Mouse (Mus musculus) hindbrain, embryonic 10.5 days (tissue): ENCODE measurements around the gene Shisa4. TPM values are rescaled to one million over a fixed set of nuclear protein-coding genes. Genes with fewer than 3 reads are reported as not detected.

Experiments used
- DNase-seq: peaks from one replicate; pipeline ENCODE4 v3.0.0-alpha.2; 2017; ENCODE audit warnings: low spot score
- H3K27ac ChIP-seq: fragments of 300-500 bp; sonication (generic); 2 replicates; pipeline ENCODE4 v1.5.1; 2016; ENCODE audit warnings: mild to moderate bottlenecking, moderate library complexity
- H3K27me3 ChIP-seq: fragments of 300-500 bp; sonication (generic); 2 replicates; pipeline ENCODE4 v1.6.1; 2016; ENCODE audit warnings: mild to moderate bottlenecking; ENCODE audit not compliant: poor library complexity, insufficient read depth, severe bottlenecking
- H3K36me3 ChIP-seq: fragments of 300-500 bp; sonication (generic); 2 replicates; pipeline ENCODE4 v1.6.1; 2016; ENCODE audit warnings: mild to moderate bottlenecking, moderate library complexity
- H3K4me1 ChIP-seq: fragments of 300-500 bp; sonication (generic); replicated peaks from 2 replicates; pipeline ENCODE4 v1.6.1; 2016; ENCODE audit warnings: mild to moderate bottlenecking
- H3K4me3 ChIP-seq: fragments of 300-500 bp; sonication (generic); 2 replicates; pipeline ENCODE4 v1.5.1; 2016; ENCODE audit warnings: mild to moderate bottlenecking, moderate library complexity
- H3K9me3 ChIP-seq: fragments of 300-500 bp; sonication (generic); 2 replicates; pipeline ENCODE4 v1.6.1; 2016; ENCODE audit warnings: mild to moderate bottlenecking, moderate library complexity
- WGBS: fragments of 180-500 bp; shearing (Covaris S2); methylation state at CpG from one replicate; pipeline ENCODE4 v1.1.7; 2016; 5-methylcytosine and 5-hydroxymethylcytosine counted together
- polyA plus RNA-seq: library from polyadenylated mRNA; unstranded; fragments of >200 nt; fragmentation: Nextera tagmentation; extraction: Ambion mirVana; gene quantifications from 2 replicates; pipeline ENCODE4 v1.2.1, GENCODE M21; 2016

Gene Shisa4
- polyA plus RNA-seq, 1 experiment from 2014 or later: 72.2 TPM

- WGBS: 32% methylated on average over 2 of the region's 2 CpGs
- no peaks in the 10 kb centered on the region for H3K27me3 ChIP-seq
- H3K4me3 ChIP-seq: no peak overlapping the region
- H3K36me3 ChIP-seq: no peaks in the 10 kb centered on the region
- no peak for DNase-seq
- H3K9me3 ChIP-seq: 0 out of 2 replicates have a peak, but pooled peaks cover 3% of the 10 kb centered on the region
- H3K27ac ChIP-seq: no peak overlapping the region
- H3K4me1 ChIP-seq: peaks cover 10% of the 10 kb centered on the region; the same call in 1 of the 2 replicates
Observed at GRCm38 (mm10) chr1:135359071-135359470, 16.0 kb downstream of the Shisa4 start.

GRCm38 (mm10) chr1:135351953-135352352, 23.1 kb downstream of the Shisa4 start:
- Histone ChIP-seq H3K27ac (no peak overlapping the region), H3K4me3 (no peak overlapping the region), H3K9me3 (no peaks in the 10 kb centered on the region), H3K27me3 (no peaks in the 10 kb centered on the region), H3K36me3 (no peaks in the 10 kb centered on the region), H3K4me1 (peaks cover 6% of the 10 kb centered on the region)
- WGBS: 81% methylated on average over 3 of the region's 3 CpGs
- DNase-seq: no peak

- H3K36me3 ChIP-seq: no peaks in the 10 kb centered on the region
- WGBS: 64% methylated on average over 4 of the region's 4 CpGs
- 0 out of 2 replicates have a peak overlapping the region, but pooled peaks have one; percentile 9 for H3K27ac ChIP-seq
- no peaks in the 10 kb centered on the region for H3K9me3 ChIP-seq
- H3K4me1 ChIP-seq: peaks cover 10% of the 10 kb centered on the region
- no peak for DNase-seq
- no peak overlapping the region for H3K4me3 ChIP-seq
- H3K27me3 ChIP-seq: no peaks in the 10 kb centered on the region
Observed at GRCm38 (mm10) chr1:135347498-135348169, 27.4 kb downstream of the Shisa4 start.

- DNase-seq: no peak
- H3K27me3 ChIP-seq: no peaks in the 10 kb centered on the region
- H3K4me1 ChIP-seq: peaks cover 10% of the 10 kb centered on the region
- WGBS: 57% methylated on average over 3 of the region's 3 CpGs
- no peak overlapping the region for H3K4me3 ChIP-seq
- no peak overlapping the region for H3K27ac ChIP-seq
- H3K9me3 ChIP-seq: no peaks in the 10 kb centered on the region
- no peaks in the 10 kb centered on the region for H3K36me3 ChIP-seq
Observed at GRCm38 (mm10) chr1:135346891-135347290, 28.1 kb downstream of the Shisa4 start.

GRCm38 (mm10) chr1:135344026-135344425, 31.0 kb downstream of the Shisa4 start:
- peak overlapping the region; percentile 45 for H3K27ac ChIP-seq
- H3K4me3 ChIP-seq: no peak overlapping the region
- H3K4me1 ChIP-seq: peaks cover 10% of the 10 kb centered on the region
- DNase-seq: no peak
- WGBS: 59% methylated on average over 4 of the region's 4 CpGs
- H3K9me3 ChIP-seq: no peaks in the 10 kb centered on the region
- H3K27me3 ChIP-seq: no peaks in the 10 kb centered on the region
- H3K36me3 ChIP-seq: no peaks in the 10 kb centered on the region

GRCm38 (mm10) chr1:135341947-135342346, 33.1 kb downstream of the Shisa4 start:
- H3K9me3 ChIP-seq: no peaks in the 10 kb centered on the region
- peaks cover 4% of the 10 kb centered on the region for H3K4me1 ChIP-seq
- no peak overlapping the region for H3K27ac ChIP-seq
- WGBS: 73% methylated on average over 8 of the region's 8 CpGs
- no peak for DNase-seq
- H3K36me3 ChIP-seq: no peaks in the 10 kb centered on the region
- H3K4me3 ChIP-seq: no peak overlapping the region
- no peaks in the 10 kb centered on the region for H3K27me3 ChIP-seq

- Histone ChIP-seq H3K4me3 (no peak overlapping the region), H3K27me3 (no peaks in the 10 kb centered on the region), H3K36me3 (no peaks in the 10 kb centered on the region), H3K27ac (no peak overlapping the region), H3K9me3 (no peaks in the 10 kb centered on the region), H3K4me1 (peaks cover 11% of the 10 kb centered on the region; the same call in 1 of the 2 replicates)
- WGBS: 81% methylated on average over 6 of the region's 6 CpGs
- no peak for DNase-seq
Observed at GRCm38 (mm10) chr1:135330578-135330977, 44.5 kb downstream of the Shisa4 start.

- Histone ChIP-seq H3K4me1 (peaks cover 24% of the 10 kb centered on the region), H3K27ac (no peak overlapping the region), H3K9me3 (no peaks in the 10 kb centered on the region), H3K4me3 (no peak overlapping the region), H3K27me3 (peaks cover 6% of the 10 kb centered on the region; the same call in 1 of the 2 replicates), H3K36me3 (no peaks in the 10 kb centered on the region)
- 64% methylated on average over 5 of the region's 5 CpGs for WGBS
- no peak for DNase-seq
Observed at GRCm38 (mm10) chr1:135328368-135328767, 46.7 kb downstream of the Shisa4 start.

- DNase-seq: no peak
- H3K27ac ChIP-seq: no peak overlapping the region
- 81% methylated on average over 2 of the region's 2 CpGs for WGBS
Observed at GRCm38 (mm10) chr1:135325934-135326333, 49.1 kb downstream of the Shisa4 start.

GRCm38 (mm10) chr1:135324571-135324970, 50.5 kb downstream of the Shisa4 start, which contains the start of gene Lmod1:
Gene Lmod1 (plus strand): TSS chr1:135324807.
- 0 out of 2 replicates have a peak within 1 kb of the TSS, but pooled peaks have one; percentile 8 for H3K27ac ChIP-seq

More at GRCm38 (mm10) chr1:135325934-135326333, 49.1 kb downstream of the Shisa4 start:
- Histone ChIP-seq H3K36me3 (no peaks in the 10 kb centered on the region), H3K4me3 (no peak overlapping the region), H3K4me1 (peaks cover 24% of the 10 kb centered on the region), H3K27me3 (peaks cover 10% of the 10 kb centered on the region), H3K9me3 (no peaks in the 10 kb centered on the region)

GRCm38 (mm10) chr1:135323367-135323901, 51.6 kb downstream of the Shisa4 start:
- H3K4me1 ChIP-seq: peaks cover 19% of the 10 kb centered on the region
- no peak overlapping the region for H3K4me3 ChIP-seq
- peaks cover 10% of the 10 kb centered on the region for H3K27me3 ChIP-seq
- no peaks in the 10 kb centered on the region for H3K36me3 ChIP-seq
- DNase-seq: no peak
- 80% methylated on average over 7 of the region's 7 CpGs for WGBS
- H3K27ac ChIP-seq: 0 out of 2 replicates have a peak overlapping the region, but pooled peaks have one; percentile 8
- no peaks in the 10 kb centered on the region for H3K9me3 ChIP-seq

More at GRCm38 (mm10) chr1:135324571-135324970, 50.5 kb downstream of the Shisa4 start, which contains the start of gene Lmod1:
- Histone ChIP-seq H3K36me3 (no peaks in the 10 kb centered on the region), H3K4me3 (peak within 1 kb of the TSS; percentile 28), H3K27me3 (peaks cover 10% of the 10 kb centered on the region), H3K4me1 (peaks cover 24% of the 10 kb centered on the region), H3K9me3 (no peaks in the 10 kb centered on the region)
- WGBS: 15% methylated on average over 8 of the region's 8 CpGs
- DNase-seq: peak; percentile 66
